Mouse (Mus musculus) left cerebral cortex, adult 8-10 months (tissue): ENCODE measurements around the gene Dda1. TPM values are rescaled to one million over a fixed set of nuclear protein-coding genes. Genes with fewer than 3 reads are reported as not detected.
"Not testable (repeated sequence)": the region's sequence is repeated elsewhere in the genome, so short reads cannot be mapped to it uniquely, and the experiment has no call there.

Experiments
- DNase-seq, 2 experiments: peaks; one replicate each; pipeline ENCODE4 v3.0.0; 2022; ENCODE audit warnings: low spot score in 2 of 2
- total RNA-seq, 4 experiments: library from RNA; stranded (reverse); gene quantifications; 2 replicates each; pipeline ENCODE4 v1.2.4; 2022

The Dda1 gene
- total RNA-seq = 10 to 100 TPM; 59.4 to 75.0 (median 64.0) TPM

GRCm38 (mm10) chr8:71468916-71469315 lies at the start of gene Dda1:
Gene Dda1 (plus strand): TSS chr8:71469199.
- peak; percentile 91 to 99 for DNase-seq

- no peak for DNase-seq
Measured at GRCm38 (mm10) chr8:71422121-71422520, 46.9 kb upstream of the Dda1 start.

GRCm38 (mm10) chr8:71432935-71433334 lies 36.1 kb upstream of the Dda1 start:
- DNase-seq = not testable (repeated sequence)

GRCm38 (mm10) chr8:71437041-71437440 lies 32.0 kb upstream of the Dda1 start:
- DNase-seq = no peak

- DNase-seq = no peak
Measured at GRCm38 (mm10) chr8:71441404-71441803, 27.6 kb upstream of the Dda1 start.

- DNase-seq = no peak
Measured at GRCm38 (mm10) chr8:71445096-71445495, 23.9 kb upstream of the Dda1 start.

- DNase-seq = no peak
Measured at GRCm38 (mm10) chr8:71451337-71451736, 17.7 kb upstream of the Dda1 start.

GRCm38 (mm10) chr8:71451777-71452176 lies 17.2 kb upstream of the Dda1 start:
- DNase-seq = no peak

- no peak for DNase-seq
Measured at GRCm38 (mm10) chr8:71452669-71453068, 16.3 kb upstream of the Dda1 start.

- DNase-seq = no peak
Measured at GRCm38 (mm10) chr8:71454668-71455067, 14.3 kb upstream of the Dda1 start.

GRCm38 (mm10) chr8:71456906-71457305 lies 12.1 kb upstream of the Dda1 start:
- no peak for DNase-seq

GRCm38 (mm10) chr8:71457659-71458270 lies 11.2 kb upstream of the Dda1 start:
- DNase-seq = no peak

- no peak for DNase-seq
Measured at GRCm38 (mm10) chr8:71460716-71461115, 8.3 kb upstream of the Dda1 start.

GRCm38 (mm10) chr8:71461152-71461840 lies 7.7 kb upstream of the Dda1 start:
- DNase-seq = peak in 1 of 2 experiments; percentile 33

- peak in 1 of 2 experiments; percentile 17 for DNase-seq
Measured at GRCm38 (mm10) chr8:71462191-71462590, 6.8 kb upstream of the Dda1 start.

- DNase-seq = peak in 1 of 2 experiments; percentile 64
Measured at GRCm38 (mm10) chr8:71462786-71463185, 6.2 kb upstream of the Dda1 start.

- DNase-seq = peak; percentile 97 to 98
Measured at GRCm38 (mm10) chr8:71463188-71464033, 5.6 kb upstream of the Dda1 start, which contains the start of gene Abhd8. Gene Abhd8 (minus strand): TSS chr8:71463655.

GRCm38 (mm10) chr8:71464513-71465500 lies 4.2 kb upstream of the Dda1 start, which contains the start of gene Mrpl34:
Gene Mrpl34 (plus strand): TSS chr8:71464959.
- DNase-seq = peak; percentile 94 to 99

GRCm38 (mm10) chr8:71465733-71466132 lies 3.3 kb upstream of the Dda1 start:
- DNase-seq = peak in 1 of 2 experiments; percentile 11

GRCm38 (mm10) chr8:71466198-71466597 lies 2.8 kb upstream of the Dda1 start:
- DNase-seq = peak in 1 of 2 experiments; percentile 29

GRCm38 (mm10) chr8:71467201-71467600 lies 1.8 kb upstream of the Dda1 start:
- DNase-seq = no peak
